Mouse (Mus musculus): Measurements from ENCODE around the gene Vax2. TPM values are rescaled to one million over a fixed set of nuclear protein-coding genes. Genes with fewer than 3 reads are reported as not detected.

The Vax2 gene
- total RNA-seq (2015; ENCODE audit: low replicate concordance) (not detected in 2 replicates), total RNA-seq (2017; ENCODE audit: low replicate concordance) (not detected in 2 replicates)

- no peak for ATAC-seq (replicated peaks; ENCODE audit: low FRiP score, poor library complexity, severe bottlenecking)
These were observed at the start of gene Vax2 for GRCm38 (mm10) chr6:83711067-83711675. Vax2 (plus strand) TSS chr6:83711264.

- ATAC-seq (replicated peaks; ENCODE audit: low FRiP score, poor library complexity, severe bottlenecking): no peak
These were observed 46.1 kb upstream of the Vax2 start for GRCm38 (mm10) chr6:83665009-83665408.

- ATAC-seq (replicated peaks; ENCODE audit: low FRiP score, poor library complexity, severe bottlenecking): no peak
These were observed 37.7 kb upstream of the Vax2 start for GRCm38 (mm10) chr6:83673395-83673794.

GRCm38 (mm10) chr6:83677757-83678156 is 33.3 kb upstream of the Vax2 start, which contains the start of gene Cd207:
Cd207 (minus strand) TSS chr6:83677857.
- no peak for ATAC-seq (replicated peaks; ENCODE audit: low FRiP score, poor library complexity, severe bottlenecking)

- ATAC-seq (replicated peaks; ENCODE audit: low FRiP score, poor library complexity, severe bottlenecking): no peak
These were observed 21.7 kb upstream of the Vax2 start for GRCm38 (mm10) chr6:83689374-83689773.

- 0 out of 2 replicates have a peak, but pooled peaks have one; percentile 42 for ATAC-seq (replicated peaks; ENCODE audit: low FRiP score, poor library complexity, severe bottlenecking)
These were observed 20.8 kb upstream of the Vax2 start for GRCm38 (mm10) chr6:83690277-83690676.

GRCm38 (mm10) chr6:83690936-83691335 is 20.1 kb upstream of the Vax2 start:
- no peak for ATAC-seq (replicated peaks; ENCODE audit: low FRiP score, poor library complexity, severe bottlenecking)

GRCm38 (mm10) chr6:83692962-83693361 is 18.1 kb upstream of the Vax2 start:
- no peak for ATAC-seq (replicated peaks; ENCODE audit: low FRiP score, poor library complexity, severe bottlenecking)

GRCm38 (mm10) chr6:83693835-83694234 is 17.2 kb upstream of the Vax2 start:
- ATAC-seq (replicated peaks; ENCODE audit: low FRiP score, poor library complexity, severe bottlenecking): peak; percentile 48; the same call in 1 of the 2 replicates

- no peak for ATAC-seq (replicated peaks; ENCODE audit: low FRiP score, poor library complexity, severe bottlenecking)
These were observed 15.3 kb upstream of the Vax2 start for GRCm38 (mm10) chr6:83695731-83696130.

- no peak for ATAC-seq (replicated peaks; ENCODE audit: low FRiP score, poor library complexity, severe bottlenecking)
These were observed 14.4 kb upstream of the Vax2 start for GRCm38 (mm10) chr6:83696684-83697083.

- no peak for ATAC-seq (replicated peaks; ENCODE audit: low FRiP score, poor library complexity, severe bottlenecking)
These were observed 13.1 kb upstream of the Vax2 start for GRCm38 (mm10) chr6:83697932-83698331.

- ATAC-seq (replicated peaks; ENCODE audit: low FRiP score, poor library complexity, severe bottlenecking): no peak
These were observed 11.1 kb upstream of the Vax2 start for GRCm38 (mm10) chr6:83699971-83700370.

- no peak for ATAC-seq (replicated peaks; ENCODE audit: low FRiP score, poor library complexity, severe bottlenecking)
These were observed 10.1 kb upstream of the Vax2 start for GRCm38 (mm10) chr6:83701001-83701400.

- ATAC-seq (replicated peaks; ENCODE audit: low FRiP score, poor library complexity, severe bottlenecking): no peak
These were observed 8.7 kb upstream of the Vax2 start for GRCm38 (mm10) chr6:83702146-83702999.

- no peak for ATAC-seq (replicated peaks; ENCODE audit: low FRiP score, poor library complexity, severe bottlenecking)
These were observed 7.9 kb upstream of the Vax2 start for GRCm38 (mm10) chr6:83703000-83703721.

GRCm38 (mm10) chr6:83703722-83704078 is 7.4 kb upstream of the Vax2 start:
- ATAC-seq (replicated peaks; ENCODE audit: low FRiP score, poor library complexity, severe bottlenecking): no peak

- ATAC-seq (replicated peaks; ENCODE audit: low FRiP score, poor library complexity, severe bottlenecking): no peak
These were observed 6.8 kb upstream of the Vax2 start for GRCm38 (mm10) chr6:83704294-83704693.

- no peak for ATAC-seq (replicated peaks; ENCODE audit: low FRiP score, poor library complexity, severe bottlenecking)
These were observed 6.4 kb upstream of the Vax2 start for GRCm38 (mm10) chr6:83704701-83705100.

- no peak for ATAC-seq (replicated peaks; ENCODE audit: low FRiP score, poor library complexity, severe bottlenecking)
These were observed 3.1 kb upstream of the Vax2 start for GRCm38 (mm10) chr6:83707738-83708510.

All from erythroblast, adult 5-6 weeks (primary cell).